Mouse (Mus musculus) neural tube, embryonic 12.5 days (tissue): ENCODE results near the gene Gm20388. TPM values are rescaled to one million over a fixed set of nuclear protein-coding genes. Genes with fewer than 3 reads are reported as not detected.
"Not testable (repeated sequence)": the region's sequence is repeated elsewhere in the genome, so short reads cannot be mapped to it uniquely, and the experiment has no call there.

Experiments
- ATAC-seq: fragments of 200-750 bp; cut with Nextera tagmentation; 2 replicates; pipeline ENCODE4 v1.8.0; 2017; ENCODE audit warnings: low read depth, mild to moderate bottlenecking, moderate TSS enrichment, moderate library complexity; ENCODE audit not compliant: low FRiP score
- H3K27ac ChIP-seq: fragments of 300-500 bp; sonication (generic); 2 replicates; pipeline ENCODE4 v1.5.1; 2016
- H3K27me3 ChIP-seq: fragments of 300-500 bp; sonication (generic); replicated peaks from 2 replicates; pipeline ENCODE4 v1.6.1; 2016; ENCODE audit warnings: mild to moderate bottlenecking
- H3K36me3 ChIP-seq: fragments of 300-500 bp; sonication (generic); 2 replicates; pipeline ENCODE4 v1.6.1; 2016; ENCODE audit warnings: mild to moderate bottlenecking
- H3K4me1 ChIP-seq: fragments of 300-500 bp; sonication (generic); 2 replicates; pipeline ENCODE4 v1.6.1; 2016
- H3K4me2 ChIP-seq: fragments of 300-500 bp; sonication (generic); replicated peaks from 2 replicates; pipeline ENCODE4 v1.6.1; 2016; ENCODE audit warnings: mild to moderate bottlenecking
- H3K4me3 ChIP-seq: fragments of 300-500 bp; sonication (generic); 2 replicates; pipeline ENCODE4 v1.5.1; 2016
- H3K9ac ChIP-seq: fragments of 300-500 bp; sonication (generic); 2 replicates; pipeline ENCODE4 v1.6.1; 2016; ENCODE audit warnings: mild to moderate bottlenecking
- H3K9me3 ChIP-seq: fragments of 300-500 bp; sonication (generic); 2 replicates; pipeline ENCODE4 v1.6.1; 2016; ENCODE audit warnings: mild to moderate bottlenecking
- WGBS: fragments of 180-500 bp; shearing (Covaris S2); methylation state at CpG from one replicate; pipeline ENCODE4 v1.1.7; 2016; 5-methylcytosine and 5-hydroxymethylcytosine counted together
- polyA plus RNA-seq: library from polyadenylated mRNA; unstranded; fragments of >200 nt; fragmentation: Nextera tagmentation; extraction: Ambion mirVana; gene quantifications from 2 replicates; pipeline ENCODE4 v1.2.1, GENCODE M21; 2016

The Gm20388 gene
- polyA plus RNA-seq, 1 experiment from 2014 or later = not detected

GRCm38 (mm10) chr8:124173688-124174087, 4263.0 kb downstream of the Gm20388 start:
- H3K27ac ChIP-seq = no peak overlapping the region
- WGBS = 89% methylated on average over 4 of the region's 4 CpGs
- H3K4me2 ChIP-seq = no peak overlapping the region

GRCm38 (mm10) chr8:124176133-124176532, 4265.5 kb downstream of the Gm20388 start:
- no peak for ATAC-seq
- no peak overlapping the region for H3K9ac ChIP-seq
- no peaks in the 10 kb centered on the region; the same call in 1 of the 2 replicates for H3K4me1 ChIP-seq
- no peaks in the 10 kb centered on the region for H3K27me3 ChIP-seq
- H3K9me3 ChIP-seq = no peaks in the 10 kb centered on the region
- H3K27ac ChIP-seq = no peak overlapping the region
- WGBS = 68% methylated on average over 6 of the region's 6 CpGs
- H3K4me3 ChIP-seq = no peak overlapping the region
- H3K36me3 ChIP-seq = no peaks in the 10 kb centered on the region
- no peak overlapping the region for H3K4me2 ChIP-seq

More at GRCm38 (mm10) chr8:124173688-124174087, 4263.0 kb downstream of the Gm20388 start:
- Histone ChIP-seq H3K36me3 (no peaks in the 10 kb centered on the region), H3K4me3 (no peak overlapping the region), H3K9ac (no peak overlapping the region), H3K4me1 (no peaks in the 10 kb centered on the region; the same call in 1 of the 2 replicates), H3K27me3 (no peaks in the 10 kb centered on the region), H3K9me3 (no peaks in the 10 kb centered on the region)
- ATAC-seq = no peak

- not testable (repeated sequence) for H3K9me3 ChIP-seq, H3K4me3 ChIP-seq, H3K27ac ChIP-seq, ATAC-seq, H3K27me3 ChIP-seq, H3K36me3 ChIP-seq, H3K9ac ChIP-seq, H3K4me1 ChIP-seq, H3K4me2 ChIP-seq
- WGBS = 76% methylated on average over 1 of the region's 1 CpGs
Observed at GRCm38 (mm10) chr8:124177092-124177491, 4266.5 kb downstream of the Gm20388 start.

GRCm38 (mm10) chr8:124180681-124181445, 4270.2 kb downstream of the Gm20388 start:
- Histone ChIP-seq H3K4me3 (no peak overlapping the region), H3K9ac (no peak overlapping the region), H3K27ac (no peak overlapping the region), H3K9me3 (no peaks in the 10 kb centered on the region), H3K4me1 (no peaks in the 10 kb centered on the region; the same call in 1 of the 2 replicates), H3K4me2 (no peak overlapping the region), H3K36me3 (no peaks in the 10 kb centered on the region), H3K27me3 (no peaks in the 10 kb centered on the region)
- WGBS = 69% methylated on average over 5 of the region's 5 CpGs
- ATAC-seq = no peak

- ATAC-seq = no peak
- Histone ChIP-seq H3K4me3 (no peak overlapping the region), H3K27ac (no peak overlapping the region), H3K36me3 (no peaks in the 10 kb centered on the region), H3K9me3 (no peaks in the 10 kb centered on the region), H3K4me1 (no peaks in the 10 kb centered on the region), H3K9ac (no peak overlapping the region), H3K4me2 (no peak overlapping the region), H3K27me3 (no peaks in the 10 kb centered on the region)
- 88% methylated on average over 5 of the region's 5 CpGs for WGBS
Observed at GRCm38 (mm10) chr8:124181751-124182150, 4271.1 kb downstream of the Gm20388 start.

GRCm38 (mm10) chr8:124182224-124182623, 4271.6 kb downstream of the Gm20388 start:
- no peak overlapping the region for H3K27ac ChIP-seq
- WGBS = 73% methylated on average over 12 of the region's 13 CpGs
- H3K27me3 ChIP-seq = no peaks in the 10 kb centered on the region
- no peaks in the 10 kb centered on the region for H3K36me3 ChIP-seq
- ATAC-seq = no peak
- H3K4me1 ChIP-seq = no peaks in the 10 kb centered on the region
- no peaks in the 10 kb centered on the region for H3K9me3 ChIP-seq
- no peak overlapping the region for H3K4me2 ChIP-seq
- no peak overlapping the region for H3K9ac ChIP-seq
- H3K4me3 ChIP-seq = no peak overlapping the region

GRCm38 (mm10) chr8:124184078-124184477, 4273.4 kb downstream of the Gm20388 start:
- Histone ChIP-seq H3K27ac (no peak overlapping the region), H3K9ac (no peak overlapping the region), H3K4me1 (no peaks in the 10 kb centered on the region), H3K36me3 (no peaks in the 10 kb centered on the region), H3K9me3 (no peaks in the 10 kb centered on the region), H3K4me2 (no peak overlapping the region), H3K4me3 (no peak overlapping the region), H3K27me3 (no peaks in the 10 kb centered on the region)
- ATAC-seq = no peak
- WGBS = 78% methylated on average over 3 of the region's 3 CpGs

GRCm38 (mm10) chr8:124184507-124184906, 4273.9 kb downstream of the Gm20388 start:
- Histone ChIP-seq H3K9me3 (no peaks in the 10 kb centered on the region), H3K27me3 (no peaks in the 10 kb centered on the region), H3K9ac (no peak overlapping the region), H3K36me3 (no peaks in the 10 kb centered on the region), H3K27ac (no peak overlapping the region), H3K4me2 (no peak overlapping the region), H3K4me3 (no peak overlapping the region), H3K4me1 (no peaks in the 10 kb centered on the region)
- WGBS = 53% methylated on average over 2 of the region's 2 CpGs
- ATAC-seq = no peak

- H3K27me3 ChIP-seq = no peaks in the 10 kb centered on the region
- WGBS = 85% methylated on average over 6 of the region's 6 CpGs
- H3K36me3 ChIP-seq = no peaks in the 10 kb centered on the region
- no peak overlapping the region for H3K4me3 ChIP-seq
- no peak overlapping the region for H3K27ac ChIP-seq
- no peaks in the 10 kb centered on the region for H3K9me3 ChIP-seq
- no peak overlapping the region for H3K9ac ChIP-seq
- no peak for ATAC-seq
- no peaks in the 10 kb centered on the region for H3K4me1 ChIP-seq
- no peak overlapping the region for H3K4me2 ChIP-seq
Observed at GRCm38 (mm10) chr8:124185081-124185480, 4274.4 kb downstream of the Gm20388 start.

- H3K9me3 ChIP-seq = no peaks in the 10 kb centered on the region
- H3K9ac ChIP-seq = no peak overlapping the region
- H3K4me1 ChIP-seq = no peaks in the 10 kb centered on the region
- no peak overlapping the region for H3K4me2 ChIP-seq
- no peak for ATAC-seq
- no peak overlapping the region for H3K4me3 ChIP-seq
- WGBS = 90% methylated on average over 7 of the region's 7 CpGs
- H3K27me3 ChIP-seq = no peaks in the 10 kb centered on the region
- no peak overlapping the region for H3K27ac ChIP-seq
- H3K36me3 ChIP-seq = no peaks in the 10 kb centered on the region
Observed at GRCm38 (mm10) chr8:124190388-124190787, 4279.7 kb downstream of the Gm20388 start.

GRCm38 (mm10) chr8:124192242-124192641, 4281.6 kb downstream of the Gm20388 start:
- H3K4me1 ChIP-seq = peaks cover 6% of the 10 kb centered on the region; the same call in 1 of the 2 replicates
- H3K9ac ChIP-seq = no peak overlapping the region
- no peak overlapping the region for H3K4me2 ChIP-seq
- H3K36me3 ChIP-seq = no peaks in the 10 kb centered on the region
- H3K27ac ChIP-seq = no peak overlapping the region
- no peaks in the 10 kb centered on the region for H3K9me3 ChIP-seq
- WGBS = 87% methylated on average over 4 of the region's 4 CpGs
- no peaks in the 10 kb centered on the region for H3K27me3 ChIP-seq
- no peak for ATAC-seq
- H3K4me3 ChIP-seq = no peak overlapping the region

- Histone ChIP-seq H3K9me3 (no peaks in the 10 kb centered on the region), H3K36me3 (no peaks in the 10 kb centered on the region), H3K4me3 (no peak overlapping the region), H3K9ac (no peak overlapping the region), H3K27me3 (no peaks in the 10 kb centered on the region), H3K4me2 (no peak overlapping the region), H3K27ac (no peak overlapping the region), H3K4me1 (peaks cover 6% of the 10 kb centered on the region; the same call in 1 of the 2 replicates)
- no peak for ATAC-seq
- 91% methylated on average over 10 of the region's 10 CpGs for WGBS
Observed at GRCm38 (mm10) chr8:124192976-124193375, 4282.3 kb downstream of the Gm20388 start.

GRCm38 (mm10) chr8:124193992-124194391, 4283.4 kb downstream of the Gm20388 start:
- no peak for ATAC-seq
- H3K4me1 ChIP-seq = peaks cover 6% of the 10 kb centered on the region; the same call in 1 of the 2 replicates
- no peak overlapping the region for H3K9ac ChIP-seq
- no peak overlapping the region for H3K4me3 ChIP-seq
- no peak overlapping the region for H3K4me2 ChIP-seq
- no peaks in the 10 kb centered on the region for H3K9me3 ChIP-seq
- no peak overlapping the region for H3K27ac ChIP-seq
- no peaks in the 10 kb centered on the region for H3K36me3 ChIP-seq
- no peaks in the 10 kb centered on the region for H3K27me3 ChIP-seq
- 80% methylated on average over 5 of the region's 5 CpGs for WGBS
